Mouse (Mus musculus) embryonic facial prominence, embryonic 14.5 days (tissue): ENCODE data around the gene Zdhhc5. TPM values are rescaled to one million over a fixed set of nuclear protein-coding genes. Genes with fewer than 3 reads are reported as not detected.

Experiments
- ATAC-seq: fragments of 200-750 bp; cut with Nextera tagmentation; 2 replicates; pipeline ENCODE4 v1.8.0; 2017; ENCODE audit warnings: low read depth, moderate number of reproducible peaks, moderate TSS enrichment
- DNase-seq: peaks from one replicate; pipeline ENCODE4 v3.0.0-alpha.2; 2015; ENCODE audit warnings: low spot score
- H3K27ac ChIP-seq: fragments of 300-500 bp; sonication (generic); replicated peaks from 2 replicates; pipeline ENCODE4 v1.5.1; 2014; ENCODE audit warnings: low read depth, mild to moderate bottlenecking, low read length, moderate library complexity
- H3K27me3 ChIP-seq: fragments of 300-500 bp; sonication (generic); replicated peaks from 2 replicates; pipeline ENCODE4 v1.6.1; 2014; ENCODE audit warnings: low read length; ENCODE audit not compliant: control insufficient read depth, insufficient read depth
- H3K36me3 ChIP-seq: fragments of 300-500 bp; sonication (generic); 2 replicates; pipeline ENCODE4 v1.6.1; 2014; ENCODE audit warnings: low read length, mixed read lengths; ENCODE audit not compliant: control insufficient read depth, insufficient read depth
- H3K4me1 ChIP-seq: fragments of 300-500 bp; sonication (generic); 2 replicates; pipeline ENCODE4 v1.6.1; 2014; ENCODE audit warnings: antibody characterized with exemption, low read length; ENCODE audit not compliant: control insufficient read depth, insufficient read depth
- H3K4me2 ChIP-seq: fragments of 300-500 bp; sonication (generic); 2 replicates; pipeline ENCODE4 v1.6.1; 2014; ENCODE audit warnings: low read depth, mild to moderate bottlenecking, low read length, moderate library complexity, mixed read lengths
- H3K4me3 ChIP-seq: fragments of 300-500 bp; sonication (generic); 2 replicates; pipeline ENCODE4 v1.5.1; 2014; ENCODE audit warnings: low read depth, mild to moderate bottlenecking, low read length
- H3K9ac ChIP-seq: fragments of 300-500 bp; sonication (generic); 2 replicates; pipeline ENCODE4 v1.6.1; 2014; ENCODE audit warnings: low read depth, mild to moderate bottlenecking, low read length, moderate library complexity, mixed read lengths
- H3K9me3 ChIP-seq: fragments of 300-500 bp; sonication (generic); 2 replicates; pipeline ENCODE4 v1.6.1; 2016; ENCODE audit warnings: low read length; ENCODE audit not compliant: control insufficient read depth
- WGBS: fragments of 180-500 bp; shearing (Covaris S2); extraction: QIAGEN DNeasy Blood & Tissue Kit; methylation state at CpG from one replicate; pipeline ENCODE4 v1.1.7; 2014; 5-methylcytosine and 5-hydroxymethylcytosine counted together
- polyA plus RNA-seq: library from polyadenylated mRNA; unstranded; fragments of >200 nt; fragmentation: Nextera tagmentation; extraction: Ambion mirVana; gene quantifications from 2 replicates; pipeline ENCODE4 v1.2.1, GENCODE M21; 2014

Gene Zdhhc5
- polyA plus RNA-seq, 1 experiment from 2014 or later = 31.6 TPM

GRCm38 (mm10) chr2:84695007-84695695 is 19.8 kb downstream of the Zdhhc5 start:
- no peak overlapping the region for H3K4me3 ChIP-seq
- H3K4me1 ChIP-seq = no peaks in the 10 kb centered on the region
- DNase-seq (no peak), ATAC-seq (no peak)
- H3K27ac ChIP-seq = no peak overlapping the region
- H3K27me3 ChIP-seq = no peaks in the 10 kb centered on the region
- H3K36me3 ChIP-seq = peaks cover 83% of the 10 kb centered on the region
- 91% methylated on average over 5 of the region's 5 CpGs for WGBS
- no peaks in the 10 kb centered on the region for H3K9me3 ChIP-seq
- no peak overlapping the region for H3K9ac ChIP-seq
- no peak overlapping the region for H3K4me2 ChIP-seq

- Histone ChIP-seq H3K36me3 (peaks cover 90% of the 10 kb centered on the region), H3K4me3 (no peak overlapping the region), H3K9ac (no peak overlapping the region), H3K27ac (no peak overlapping the region), H3K4me2 (no peak overlapping the region), H3K27me3 (no peaks in the 10 kb centered on the region), H3K9me3 (no peaks in the 10 kb centered on the region), H3K4me1 (no peaks in the 10 kb centered on the region)
- ATAC-seq (no peak; the same call in 1 of the 2 replicates), DNase-seq (no peak)
- 92% methylated on average over 12 of the region's 12 CpGs for WGBS
Measured at GRCm38 (mm10) chr2:84690050-84690449, 24.9 kb downstream of the Zdhhc5 start.

GRCm38 (mm10) chr2:84688080-84688844 is 26.7 kb downstream of the Zdhhc5 start:
- Histone ChIP-seq H3K9me3 (no peaks in the 10 kb centered on the region), H3K36me3 (peaks cover 83% of the 10 kb centered on the region), H3K4me2 (no peak overlapping the region), H3K27ac (no peak overlapping the region), H3K4me3 (no peak overlapping the region), H3K4me1 (no peaks in the 10 kb centered on the region), H3K9ac (no peak overlapping the region), H3K27me3 (no peaks in the 10 kb centered on the region)
- WGBS = 77% methylated on average over 2 of the region's 2 CpGs
- no peak for DNase-seq
- ATAC-seq = no peak

GRCm38 (mm10) chr2:84682605-84683183 is 32.3 kb downstream of the Zdhhc5 start:
- ATAC-seq (no peak), DNase-seq (no peak)
- Histone ChIP-seq H3K27ac (no peak overlapping the region), H3K4me2 (no peak overlapping the region), H3K27me3 (no peaks in the 10 kb centered on the region), H3K36me3 (peaks cover 42% of the 10 kb centered on the region), H3K4me1 (no peaks in the 10 kb centered on the region), H3K9me3 (no peaks in the 10 kb centered on the region), H3K9ac (no peak overlapping the region), H3K4me3 (no peak overlapping the region)
- 80% methylated on average over 6 of the region's 6 CpGs for WGBS

- peaks cover 23% of the 10 kb centered on the region for H3K36me3 ChIP-seq
- no peak for ATAC-seq
- no peak for DNase-seq
- peaks cover 8% of the 10 kb centered on the region for H3K4me1 ChIP-seq
- WGBS = 20% methylated on average over 8 of the region's 8 CpGs
- peak within 1 kb of the TSS; percentile 31; the same call in 1 of the 2 replicates for H3K27ac ChIP-seq
- H3K4me3 ChIP-seq = peak within 1 kb of the TSS; percentile 80
- H3K9me3 ChIP-seq = no peaks in the 10 kb centered on the region
- H3K9ac ChIP-seq = peak within 1 kb of the TSS; percentile 78
- peak within 1 kb of the TSS; percentile 68 for H3K4me2 ChIP-seq
- no peaks in the 10 kb centered on the region for H3K27me3 ChIP-seq
Measured at GRCm38 (mm10) chr2:84679016-84679415, 36.0 kb downstream of the Zdhhc5 start, which contains the start of gene Tmx2. Tmx2 (minus strand) TSS chr2:84679140.

GRCm38 (mm10) chr2:84677968-84678880 is 36.8 kb downstream of the Zdhhc5 start, which contains the start of the genes Gm28635 and Med19:
Gm28635 (minus strand) TSS chr2:84678041.
Med19 (plus strand) TSS chr2:84678402.
- no peaks in the 10 kb centered on the region for H3K27me3 ChIP-seq
- peak within 1 kb of the TSS; percentile 80 for H3K4me3 ChIP-seq
- peaks cover 26% of the 10 kb centered on the region for H3K36me3 ChIP-seq
- peak within 1 kb of the TSS; percentile 77 for H3K4me2 ChIP-seq
- H3K4me1 ChIP-seq = peaks cover 8% of the 10 kb centered on the region
- H3K9me3 ChIP-seq = no peaks in the 10 kb centered on the region
- H3K9ac ChIP-seq = peak within 1 kb of the TSS; percentile 78
- DNase-seq (peak; percentile 100), ATAC-seq (peak; percentile 100)
- under 1% methylated on average over 43 of the region's 44 CpGs for WGBS
- H3K27ac ChIP-seq = peak within 1 kb of the TSS; percentile 31; the same call in 1 of the 2 replicates

GRCm38 (mm10) chr2:84677270-84677967 is 37.6 kb downstream of the Zdhhc5 start:
- Histone ChIP-seq H3K36me3 (peaks cover 34% of the 10 kb centered on the region), H3K9me3 (no peaks in the 10 kb centered on the region), H3K4me2 (peak overlapping the region; percentile 77), H3K4me3 (peak overlapping the region; percentile 80), H3K4me1 (peaks cover 8% of the 10 kb centered on the region), H3K9ac (peak overlapping the region; percentile 60), H3K27me3 (no peaks in the 10 kb centered on the region), H3K27ac (no peak overlapping the region)
- peak; percentile 56 for ATAC-seq
- DNase-seq = peak; percentile 33
- 11% methylated on average over 22 of the region's 22 CpGs for WGBS
